Mouse (Mus musculus): ENCODE measurements around the gene Gnaq.
A peak's percentile ranks its signal among the peaks of the same experiment; 100 is the strongest.
"Not testable (repeated sequence)": the region's sequence is repeated elsewhere in the genome, so short reads cannot be mapped to it uniquely, and the experiment has no call there.

Gnaq gene

DNA sequence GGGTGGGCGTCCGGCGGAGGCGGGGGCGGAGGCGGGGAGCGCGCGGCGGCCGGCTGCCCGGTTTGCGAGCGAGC is at the start of gene Gnaq:
Gene Gnaq, plus strand, starts transcription at position 41 of the 74 bp plus-strand sequence.
- DNase-seq: no peak

DNA sequence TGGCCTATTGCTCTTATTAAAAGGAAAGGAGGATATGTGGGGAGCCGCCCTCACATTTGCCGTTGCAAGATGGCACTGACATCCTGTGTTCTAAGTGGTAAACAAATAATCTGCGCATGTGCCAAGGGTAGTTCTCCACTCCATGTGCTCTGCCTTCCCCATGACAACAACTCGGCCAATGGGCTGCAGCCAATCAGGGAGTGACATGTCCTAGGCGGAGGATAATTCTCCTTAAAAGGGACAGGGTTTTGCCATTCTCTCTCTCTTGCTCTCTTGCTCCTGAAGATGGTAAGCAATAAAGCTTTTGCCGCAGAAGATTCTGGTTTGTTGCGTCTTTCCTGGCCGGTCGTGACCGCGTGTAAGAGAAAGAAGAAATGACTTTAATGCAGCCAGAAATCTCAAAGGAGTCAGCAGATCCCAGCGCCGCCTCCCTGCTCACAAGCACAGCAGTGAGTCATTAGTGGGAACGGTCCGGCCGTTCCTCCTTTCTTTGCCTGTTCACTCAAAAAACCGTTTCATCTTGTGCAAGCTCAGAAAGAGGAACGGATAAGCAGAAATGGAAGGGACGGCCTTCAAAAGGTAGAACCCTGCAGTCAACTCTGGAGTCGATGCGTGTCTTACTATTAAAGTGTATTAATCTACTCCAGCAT is 48.5 kb upstream of the Gnaq start:
- DNase-seq: not testable (repeated sequence)

DNA sequence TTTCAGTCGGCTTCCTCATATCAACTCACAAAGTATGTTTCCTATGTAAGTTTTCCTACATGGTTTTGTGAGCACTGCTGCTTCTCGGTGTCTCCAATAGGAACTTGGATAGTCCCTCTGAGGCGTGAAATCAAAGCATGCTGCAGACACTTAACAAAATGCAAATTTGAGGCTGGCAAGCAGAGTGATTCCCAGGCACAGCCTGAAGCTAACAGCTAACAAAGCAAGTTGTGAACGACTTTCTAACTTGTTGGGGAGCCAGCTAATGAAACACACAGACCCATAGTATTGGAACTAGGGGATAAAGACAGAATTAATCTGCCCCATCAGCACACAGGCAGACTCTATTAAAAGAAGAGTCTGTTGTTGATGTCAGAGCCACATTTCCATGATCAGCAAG is 47.4 kb upstream of the Gnaq start:
- no peak for DNase-seq

DNA sequence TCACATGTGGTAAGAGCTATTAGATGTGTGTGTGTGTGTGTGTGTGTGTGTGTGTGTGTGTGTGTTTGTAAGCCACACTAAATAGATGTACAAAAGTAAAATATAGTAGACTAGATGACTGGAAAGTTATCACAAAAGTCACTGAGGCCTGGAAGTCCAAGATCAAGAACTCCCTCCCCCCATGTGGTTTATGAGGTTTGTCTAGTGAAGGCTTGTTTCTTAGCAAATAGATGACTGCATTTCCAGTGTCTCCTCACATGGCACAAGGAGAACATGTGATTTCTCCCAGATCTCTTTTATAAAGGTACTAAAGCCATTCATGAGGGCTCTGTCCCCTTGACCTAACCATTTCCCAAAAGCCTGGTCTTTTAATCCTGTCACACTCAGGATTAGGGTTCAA is 46.5 kb upstream of the Gnaq start:
- DNase-seq: no peak

DNA sequence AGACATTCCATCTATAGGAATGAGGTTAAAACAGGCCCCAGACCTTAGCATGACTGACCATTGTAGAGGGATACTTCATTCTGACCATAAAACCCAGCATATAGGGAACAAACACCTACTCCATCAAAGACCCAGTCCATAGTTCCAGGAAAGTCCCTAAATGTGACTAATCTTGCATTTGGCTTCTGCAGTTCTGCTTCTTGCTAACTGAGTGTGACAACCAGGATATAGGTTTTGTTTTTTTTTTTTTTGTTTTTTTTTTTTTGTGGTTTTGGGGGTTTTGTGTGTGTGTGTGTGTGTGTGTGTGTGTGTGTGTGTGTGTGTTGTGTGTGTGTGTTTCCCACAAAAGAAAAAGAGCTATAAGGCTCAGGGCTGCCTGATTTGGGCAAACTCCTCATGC is 46.0 kb upstream of the Gnaq start:
- DNase-seq: no peak

DNA sequence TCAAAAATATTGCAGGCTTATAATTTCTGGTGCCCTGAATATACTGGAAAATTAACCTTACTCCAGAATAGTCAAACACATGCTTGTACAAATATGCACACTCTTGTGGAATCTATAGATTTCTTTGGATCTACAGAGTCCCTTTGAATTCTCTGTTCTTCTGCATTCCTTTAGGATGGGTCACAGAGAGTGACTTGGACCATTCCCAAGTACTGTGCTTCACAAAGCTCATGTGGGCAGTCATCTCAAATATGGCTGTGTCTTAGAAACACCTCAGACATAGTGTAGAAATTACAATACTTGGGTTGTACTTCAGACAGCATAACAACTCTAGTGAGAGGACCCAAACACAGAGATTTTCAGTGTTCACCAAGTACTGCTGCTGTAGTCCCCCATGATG is 45.2 kb upstream of the Gnaq start:
- no peak for DNase-seq

DNA sequence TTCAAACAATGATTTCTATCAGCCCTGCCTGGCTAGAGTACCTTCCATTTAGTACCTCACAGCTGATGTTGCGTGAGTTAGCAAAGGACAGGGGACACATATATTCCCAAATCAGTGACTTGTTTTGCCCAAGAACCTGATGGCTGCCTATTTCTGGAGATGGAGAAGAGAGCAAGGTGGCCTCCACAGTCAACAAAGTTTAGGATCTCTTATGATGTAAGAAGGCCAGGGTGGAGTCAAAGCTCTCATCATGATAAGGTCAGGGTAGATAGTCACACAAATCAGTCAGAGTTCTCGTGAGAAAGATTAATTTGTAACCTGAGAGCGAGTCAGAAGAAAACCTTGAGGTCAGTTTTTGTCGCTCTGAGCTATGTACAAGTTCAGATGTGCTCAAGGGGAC is 39.0 kb upstream of the Gnaq start:
- no peak for DNase-seq

DNA sequence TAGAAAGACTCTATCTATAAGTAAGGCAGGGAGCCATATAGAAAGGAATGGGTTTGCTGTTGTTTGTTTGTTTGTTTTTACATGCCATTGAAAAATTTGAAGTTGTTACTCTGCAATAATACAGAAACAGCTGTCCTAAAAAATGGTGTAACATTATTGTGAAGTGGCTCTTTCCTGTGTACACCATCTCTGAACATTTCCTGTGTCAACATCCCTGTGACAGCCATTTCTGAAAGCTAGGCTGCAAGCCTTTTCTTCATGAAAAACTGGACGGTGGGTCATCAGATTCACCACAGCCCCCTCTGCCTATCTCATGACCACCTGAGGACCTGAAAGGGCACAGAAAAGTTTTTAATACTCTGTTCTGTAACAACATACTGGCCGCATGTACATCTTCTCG is 22.7 kb upstream of the Gnaq start:
- DNase-seq: no peak

DNA sequence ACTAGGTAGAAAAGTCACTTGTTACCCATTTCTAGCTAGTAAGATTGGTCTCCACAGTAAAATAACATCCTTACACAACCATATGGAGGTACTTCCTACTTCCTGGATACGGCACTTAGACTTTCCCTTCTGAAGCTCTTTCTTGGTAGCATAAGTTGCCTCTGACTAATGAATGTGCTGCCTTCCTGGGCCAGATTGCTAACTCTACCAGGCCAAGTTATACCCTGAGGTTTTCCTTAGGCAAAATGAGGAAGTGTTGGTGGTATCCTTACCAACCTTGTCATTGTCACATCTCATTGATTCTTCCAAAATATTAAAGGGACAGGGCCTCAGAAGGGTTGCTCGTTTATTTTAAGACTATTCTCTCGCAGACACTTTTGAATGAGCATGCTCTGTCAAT is 22.0 kb upstream of the Gnaq start:
- no peak for DNase-seq

DNA sequence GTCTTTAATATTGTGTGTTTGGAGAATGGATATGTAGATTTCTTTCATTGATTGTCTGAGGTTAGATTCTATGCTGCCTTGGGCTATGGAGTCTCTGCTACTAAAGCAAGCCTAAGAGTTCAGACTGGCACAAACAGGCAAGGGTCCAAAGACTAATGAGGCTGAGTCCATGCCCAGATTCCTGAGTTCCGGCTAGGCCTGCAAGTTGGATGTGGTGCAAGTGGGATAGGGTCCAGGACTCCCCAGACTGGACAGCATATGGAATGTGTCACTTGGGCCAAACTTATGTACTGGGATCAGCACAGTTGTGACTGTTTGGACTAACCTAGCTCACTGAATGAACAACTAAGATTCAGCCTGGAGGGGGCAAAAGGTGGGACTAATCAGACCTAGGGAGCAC is 19.3 kb upstream of the Gnaq start:
- peak; percentile 81 to 88 for DNase-seq

DNA sequence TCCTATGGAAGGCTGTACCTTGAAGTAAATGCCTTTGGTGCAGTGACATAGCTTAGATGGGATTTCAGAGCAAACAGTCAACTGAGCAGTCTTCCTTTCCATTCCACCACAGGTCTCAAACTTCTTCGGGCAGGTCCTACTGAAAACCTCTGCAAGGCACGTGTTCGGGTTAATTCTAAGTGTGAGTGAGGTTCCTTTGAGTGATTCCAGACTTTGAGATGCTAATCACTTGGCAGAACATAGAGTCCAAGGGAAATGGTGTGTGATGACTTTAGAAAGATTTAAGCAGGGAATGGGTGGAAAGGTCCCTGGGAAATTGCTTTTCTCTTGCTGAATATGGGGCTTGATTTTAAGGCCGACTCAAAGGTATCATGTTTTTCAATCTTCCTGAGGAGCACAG is 14.2 kb upstream of the Gnaq start:
- DNase-seq: peak; percentile 27 to 57

DNA sequence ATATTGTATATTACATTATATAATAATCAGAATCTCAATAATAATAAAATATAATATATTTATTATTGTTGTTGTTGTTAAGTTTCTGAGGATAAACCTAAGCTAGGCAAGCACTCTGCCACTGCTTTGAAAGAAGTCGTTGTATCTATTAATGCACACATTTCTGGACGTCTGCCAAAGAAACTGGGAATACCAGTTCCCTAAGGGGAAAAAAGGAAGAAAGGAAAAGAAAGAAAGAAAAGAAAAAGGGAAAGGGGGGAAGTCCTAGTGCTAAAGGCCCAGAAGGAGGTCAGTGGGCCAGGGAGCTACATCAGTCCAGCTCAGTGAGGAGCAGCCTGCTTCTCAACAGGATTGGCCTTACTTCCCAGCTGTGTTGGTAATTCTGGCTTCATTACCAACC is 11.3 kb upstream of the Gnaq start:
- DNase-seq: no peak

DNA sequence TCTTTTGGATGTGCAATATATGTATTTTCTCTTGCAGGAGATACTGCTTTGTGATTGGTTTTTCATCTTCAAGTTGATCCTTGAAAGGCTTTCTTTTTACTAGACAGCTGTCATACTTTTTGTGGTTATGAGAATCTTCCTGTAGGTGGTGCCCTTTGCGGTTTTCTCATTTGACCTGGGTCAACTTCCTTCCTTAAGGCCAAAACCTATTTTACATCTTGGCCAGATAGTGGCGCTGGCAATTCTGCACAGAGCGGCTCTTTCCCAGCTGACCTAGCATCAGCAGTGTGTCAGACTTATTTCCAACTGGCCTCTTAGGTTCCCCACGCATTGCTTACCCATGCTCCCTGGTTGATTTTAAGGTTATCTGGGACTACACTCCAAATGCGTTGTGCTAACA is 3.9 kb upstream of the Gnaq start:
- peak; percentile 61 to 65 for DNase-seq

DNA sequence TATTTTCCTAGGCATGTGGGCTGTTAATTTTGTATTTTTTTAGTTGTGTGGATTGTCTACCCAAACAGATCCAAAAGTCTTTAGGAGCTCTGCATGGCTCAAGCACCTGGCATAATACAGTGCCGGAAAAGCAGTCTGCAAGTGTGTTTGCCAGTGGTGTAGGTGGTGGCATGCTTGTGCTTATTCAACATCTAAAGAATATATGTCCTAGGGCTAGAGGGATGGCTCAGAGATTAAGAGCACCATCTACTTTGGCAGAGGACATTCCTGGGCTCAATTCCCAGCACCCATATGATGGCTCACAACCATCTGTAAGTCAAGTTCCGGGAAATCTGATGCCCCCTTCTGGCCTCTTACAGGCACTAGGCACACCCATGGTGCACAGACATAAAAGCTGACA is 3.5 kb upstream of the Gnaq start:
- no peak for DNase-seq

DNA sequence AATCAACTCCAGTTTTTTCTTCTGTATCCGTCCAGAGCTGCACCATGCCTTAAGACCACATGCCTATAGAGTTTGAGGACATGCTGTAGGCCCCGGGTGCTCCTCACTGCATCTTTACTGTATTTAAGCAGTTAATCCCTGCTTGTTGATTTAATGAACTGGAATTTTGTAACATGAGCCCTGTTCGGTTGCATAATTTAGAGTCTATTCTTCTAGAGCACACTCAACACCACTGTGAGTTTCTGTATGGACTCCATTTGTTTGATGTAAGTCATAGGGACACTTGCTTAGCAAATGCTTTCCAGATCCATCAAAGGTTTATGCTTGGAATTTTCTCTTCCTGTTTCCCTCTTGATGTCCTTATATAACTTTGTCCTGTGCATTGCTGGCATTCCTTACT is 2.2 kb upstream of the Gnaq start:
- DNase-seq: no peak

DNA sequence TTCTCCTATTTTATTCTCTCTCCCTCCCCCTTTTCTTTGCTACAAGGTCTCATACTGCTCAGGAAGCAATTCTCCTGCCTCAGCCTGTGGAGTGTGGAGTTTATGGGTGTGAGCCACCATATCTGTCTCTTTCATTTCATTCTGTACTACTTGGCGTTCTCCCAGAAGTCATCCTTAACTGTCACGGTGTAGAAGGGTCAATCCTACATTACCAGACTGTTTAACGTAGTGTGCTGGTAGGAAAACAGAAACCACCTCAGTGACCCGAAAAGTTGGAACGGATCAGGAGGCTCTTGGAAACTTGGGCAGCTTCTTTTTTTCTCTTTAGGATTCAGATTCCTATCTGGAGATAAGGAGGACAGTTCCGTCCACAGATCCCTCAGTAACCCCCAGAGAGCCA is 800 bp upstream of the Gnaq start:
- peak; percentile 33 to 54 for DNase-seq

DNA sequence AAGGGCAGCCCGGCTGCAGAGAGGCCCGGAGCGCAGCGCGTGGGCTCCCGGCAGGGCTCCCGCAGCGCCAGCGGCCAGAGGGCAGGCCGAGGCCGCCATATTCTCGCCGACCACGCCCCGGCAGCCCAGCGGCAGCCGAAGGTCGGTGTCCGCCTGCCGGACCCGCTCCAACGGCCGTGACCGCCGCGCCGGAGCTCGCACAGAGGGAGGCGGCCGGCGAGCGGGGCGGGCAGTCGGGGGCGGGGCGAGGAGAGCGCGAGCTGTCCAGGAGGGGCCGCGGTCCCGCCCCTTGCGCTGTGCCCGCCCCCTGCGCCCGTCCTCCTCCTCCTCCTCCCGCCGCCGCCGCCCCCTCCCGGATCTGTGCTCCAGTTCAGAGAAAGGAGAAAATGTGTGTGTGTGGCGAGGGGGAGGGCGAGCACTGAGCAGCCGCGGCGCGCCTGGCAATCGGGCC is 266 bp upstream of the Gnaq start:
- peak; percentile 95 to 99 for DNase-seq

DNA sequence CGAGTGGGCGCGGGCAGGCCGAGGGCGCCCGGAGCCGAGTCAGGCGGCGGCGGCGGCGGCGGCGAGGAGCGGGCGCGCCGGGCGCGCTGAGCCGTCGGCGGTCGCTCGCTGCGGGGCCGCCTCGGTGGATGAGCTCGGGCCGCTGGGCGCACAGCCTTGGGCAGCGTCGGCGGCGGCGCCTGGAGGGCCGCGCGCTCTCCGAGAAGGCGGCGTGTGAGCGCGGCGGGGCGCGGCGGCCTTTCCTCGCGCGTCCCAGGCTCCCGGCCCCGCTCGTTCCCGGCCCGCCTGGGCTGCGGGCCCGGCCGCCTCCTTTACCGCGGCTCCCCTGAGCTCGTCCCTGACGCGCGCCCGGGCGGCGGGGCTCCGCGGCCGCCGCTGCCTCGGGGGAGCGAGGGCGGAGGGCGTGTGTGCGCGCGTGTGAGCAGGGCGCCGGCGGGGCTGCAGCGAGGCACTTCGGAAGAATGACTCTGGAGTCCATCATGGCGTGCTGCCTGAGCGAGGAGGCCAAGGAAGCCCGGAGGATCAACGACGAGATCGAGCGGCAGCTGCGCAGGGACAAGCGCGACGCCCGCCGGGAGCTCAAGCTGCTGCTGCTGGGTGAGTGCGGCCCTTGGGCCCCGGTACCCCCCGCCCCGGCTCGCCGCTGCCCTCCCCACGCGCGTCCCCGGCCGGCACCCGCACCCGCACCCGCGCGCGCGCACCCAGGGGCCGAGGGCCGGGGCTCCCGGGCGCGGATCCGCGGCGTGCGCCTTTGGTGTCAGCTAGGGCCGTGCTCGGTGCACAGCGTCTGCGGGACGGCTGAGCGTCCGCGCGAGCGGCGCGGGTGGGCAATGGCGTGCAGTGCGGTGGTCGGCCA is 462 bp downstream of the Gnaq start:
- DNase-seq: peak; percentile 55 to 75

DNA sequence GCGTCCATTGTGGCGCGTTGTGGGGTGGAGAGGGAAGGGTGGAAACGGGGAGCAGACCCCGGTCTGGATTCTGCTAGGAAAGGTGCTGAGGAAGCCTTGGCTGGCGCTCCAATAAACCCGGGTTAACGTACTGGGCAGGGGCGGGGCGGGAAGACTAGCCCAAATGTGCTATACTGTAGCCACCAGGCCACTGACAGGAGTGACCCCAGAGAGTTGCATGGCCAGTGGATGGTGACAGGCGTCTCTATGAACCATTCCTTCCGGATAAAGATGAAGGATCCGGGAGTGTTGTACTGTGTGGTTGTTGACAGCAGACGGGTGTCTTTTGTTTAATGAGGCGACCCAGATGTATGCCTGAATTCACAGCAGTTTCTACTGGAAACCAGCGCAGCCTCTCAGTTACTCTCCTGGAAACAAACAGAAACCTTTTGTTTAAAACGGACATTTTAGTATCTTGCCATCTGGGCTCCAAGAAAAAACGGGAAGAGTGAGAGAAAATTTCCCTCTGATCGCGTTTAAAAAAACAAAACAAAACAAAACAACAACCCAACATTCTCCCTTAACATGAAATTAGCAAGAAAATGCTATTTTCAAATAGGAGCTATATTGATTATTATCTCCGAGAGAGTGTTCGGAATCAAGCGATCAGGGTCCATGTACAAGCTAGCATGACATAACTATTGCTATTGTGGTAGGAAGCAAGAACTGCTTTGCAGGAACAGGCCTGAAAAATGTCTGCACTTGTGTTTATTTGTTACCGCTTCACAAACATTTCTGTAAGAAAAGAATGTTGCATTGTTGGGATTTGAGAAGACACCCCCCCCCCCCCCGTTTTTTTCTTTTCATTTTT is 1.3 kb downstream of the Gnaq start:
- DNase-seq: peak; percentile 34 to 66

DNA sequence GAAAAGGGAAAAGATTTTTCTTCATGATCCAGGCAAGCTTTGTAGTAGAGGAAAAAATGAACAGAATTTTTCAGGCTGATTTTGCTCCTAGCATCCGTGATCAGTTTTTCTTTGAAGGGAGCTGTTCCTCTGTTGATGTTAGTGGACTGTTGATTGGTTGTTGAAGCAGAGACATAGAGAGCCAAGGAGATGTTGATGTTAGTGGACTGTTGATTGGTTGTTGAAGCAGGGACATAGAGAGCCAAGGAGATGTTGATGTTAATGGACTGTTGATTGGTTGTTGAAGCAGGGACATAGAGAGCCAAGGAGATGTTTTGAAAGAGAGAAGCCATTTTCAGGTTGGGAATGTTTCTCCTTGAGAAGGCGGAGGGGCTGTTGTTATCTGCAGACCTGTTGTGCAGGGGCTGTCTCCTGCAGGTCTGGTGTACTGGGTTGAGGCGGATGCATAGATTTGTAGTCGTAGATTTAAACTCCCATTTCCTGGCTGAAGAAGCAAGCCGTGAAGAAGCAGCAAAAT is 5.5 kb downstream of the Gnaq start:
- DNase-seq: peak in 1 of 2 experiments; percentile 16

DNA sequence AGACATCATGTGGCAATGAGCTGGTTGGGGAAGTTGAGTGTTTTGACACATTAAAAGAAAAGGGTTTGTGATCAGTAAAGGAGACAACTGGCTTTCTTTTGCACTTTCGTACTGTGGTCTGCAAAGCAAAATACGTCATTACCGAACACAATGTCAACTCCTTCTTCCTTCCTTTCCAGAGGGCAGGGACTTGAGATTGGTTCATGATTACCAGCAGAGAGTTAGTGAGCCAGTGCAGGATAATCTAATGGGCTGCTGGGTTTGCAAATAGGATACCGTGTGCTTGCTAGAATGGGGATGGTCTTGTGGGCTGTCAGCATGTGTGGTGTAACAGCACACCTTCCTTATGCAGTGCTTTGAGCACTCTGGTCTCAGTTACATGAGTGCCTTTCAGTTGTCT is 8.1 kb downstream of the Gnaq start:
- DNase-seq: peak in 1 of 2 experiments; percentile 24

DNA sequence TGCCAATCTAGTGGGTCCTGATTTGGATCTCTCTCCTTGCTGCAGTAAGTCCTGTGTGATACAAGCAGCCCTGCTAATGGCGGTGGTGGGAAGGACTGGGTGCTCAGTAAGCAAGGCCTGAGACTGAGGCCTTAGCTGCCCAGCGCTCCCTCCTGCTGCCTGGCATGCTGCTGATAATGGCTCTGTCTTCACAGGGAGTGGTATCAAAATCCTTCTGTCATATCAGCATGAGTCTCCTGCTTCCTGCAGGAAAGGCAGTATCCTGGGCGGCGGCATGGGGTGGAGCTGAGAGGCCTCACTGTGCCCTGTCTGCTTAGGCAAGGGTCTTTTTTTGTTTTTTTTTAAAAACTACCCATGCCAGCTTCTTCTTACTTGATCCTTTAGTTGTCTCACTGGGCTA is 9.2 kb downstream of the Gnaq start:
- DNase-seq: peak; percentile 40 to 44

DNA sequence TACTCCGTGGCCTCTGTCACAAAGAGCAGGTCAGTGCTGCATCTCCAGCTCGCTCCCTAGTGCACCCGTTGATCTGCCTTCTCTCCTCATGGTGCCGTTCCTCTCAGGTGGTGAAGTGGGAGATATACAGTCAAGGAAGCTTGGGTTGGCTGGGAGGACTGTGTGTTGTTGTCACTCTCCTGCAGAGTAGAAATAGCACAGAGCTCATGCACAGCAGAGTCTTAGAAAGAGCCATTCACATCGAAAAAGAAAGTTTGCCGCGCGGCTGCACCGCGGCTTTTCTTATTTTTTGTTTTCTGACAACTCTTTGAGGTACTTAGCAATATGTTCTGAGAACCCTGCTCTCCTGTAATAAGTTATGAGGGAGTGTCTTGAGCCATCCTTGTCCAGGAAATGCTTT is 10.4 kb downstream of the Gnaq start:
- DNase-seq: no peak

DNA sequence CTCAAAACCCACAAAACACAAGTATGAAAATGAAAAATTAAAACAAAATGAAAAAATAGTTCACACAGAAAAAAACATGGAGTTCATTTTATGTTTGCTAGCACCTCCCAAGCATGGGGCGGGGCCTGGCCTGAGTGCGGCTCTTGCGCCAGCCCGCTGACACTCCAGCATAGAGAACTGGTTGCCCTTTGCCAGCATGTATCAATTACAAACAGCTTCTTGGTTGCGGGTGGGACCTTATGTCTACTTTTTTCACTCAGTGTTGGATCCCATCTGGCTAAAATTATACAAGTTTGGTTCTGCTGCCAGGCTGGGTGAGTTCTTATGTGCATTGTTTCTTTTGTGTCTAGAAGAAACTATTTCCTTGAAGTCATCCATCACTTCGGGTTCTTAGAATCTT is 14.8 kb downstream of the Gnaq start:
- DNase-seq: no peak
